Mouse (Mus musculus): ENCODE results near the gene Kcnk3.

Kcnk3 gene

DNA sequence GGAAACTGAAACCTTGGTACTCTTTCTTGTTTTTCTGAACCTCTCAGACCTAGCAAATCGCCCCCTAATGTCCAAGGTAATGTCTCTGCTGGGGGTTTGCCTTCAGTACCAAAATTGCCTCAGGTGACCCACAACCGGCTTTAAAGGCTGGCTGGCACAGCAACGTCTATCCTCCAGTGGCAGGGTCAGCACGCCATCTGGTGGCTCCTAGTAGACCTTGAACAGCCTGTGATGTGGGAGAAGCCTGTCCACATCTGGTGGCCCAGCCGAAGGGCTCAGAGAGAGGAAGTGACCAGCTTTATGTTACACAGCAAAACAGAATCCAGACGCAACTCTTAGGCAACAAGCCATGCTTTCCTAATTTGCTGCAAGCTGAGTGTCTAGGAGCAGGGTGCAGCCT lies 50.1 kb downstream of the Kcnk3 start:
- peak; percentile 78 for DNase-seq (ENCODE audit: low read depth, low spot score)

DNA sequence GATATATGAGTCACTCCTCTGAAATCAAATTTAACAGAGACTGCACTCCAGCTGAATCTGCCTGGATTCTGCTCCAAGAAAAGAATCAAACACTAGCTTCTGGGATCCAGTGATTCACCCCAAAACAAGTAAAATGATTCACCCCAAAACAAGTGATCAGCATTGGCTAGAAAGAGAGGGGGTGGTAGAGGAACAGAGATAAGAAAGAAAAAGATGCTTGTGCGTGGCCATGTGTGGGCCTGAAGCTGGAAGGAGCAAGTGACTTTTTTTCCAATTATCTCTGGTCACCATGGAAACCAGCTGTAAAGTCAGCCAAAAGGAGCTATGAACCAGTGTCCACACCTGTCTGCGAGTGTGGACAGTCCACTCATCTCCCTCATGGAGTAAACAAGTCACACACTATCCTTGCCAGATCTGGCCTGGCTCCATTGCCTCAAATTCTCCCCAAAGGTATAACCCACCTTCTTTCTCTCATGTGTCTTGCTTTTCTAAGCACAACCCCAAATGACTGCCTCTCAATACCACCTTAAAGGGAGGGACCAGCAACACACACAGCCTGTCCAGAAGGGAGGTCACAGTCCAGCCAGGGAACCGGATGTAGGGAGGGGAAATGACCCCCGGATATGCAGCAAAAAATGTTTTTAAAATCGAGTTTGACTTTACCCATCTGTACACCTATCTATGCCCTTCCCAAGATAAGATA lies 55.7 kb downstream of the Kcnk3 start:
- no peak for DNase-seq (ENCODE audit: low read depth, low spot score)

GRCm38 (mm10) chr5:30646036-30646435 lies 58.1 kb downstream of the Kcnk3 start:
- no peak for DNase-seq (ENCODE audit: low read depth, low spot score)

- no peak for DNase-seq (ENCODE audit: low read depth, low spot score)
Measured at GRCm38 (mm10) chr5:30647396-30647795, 59.4 kb downstream of the Kcnk3 start.

DNA sequence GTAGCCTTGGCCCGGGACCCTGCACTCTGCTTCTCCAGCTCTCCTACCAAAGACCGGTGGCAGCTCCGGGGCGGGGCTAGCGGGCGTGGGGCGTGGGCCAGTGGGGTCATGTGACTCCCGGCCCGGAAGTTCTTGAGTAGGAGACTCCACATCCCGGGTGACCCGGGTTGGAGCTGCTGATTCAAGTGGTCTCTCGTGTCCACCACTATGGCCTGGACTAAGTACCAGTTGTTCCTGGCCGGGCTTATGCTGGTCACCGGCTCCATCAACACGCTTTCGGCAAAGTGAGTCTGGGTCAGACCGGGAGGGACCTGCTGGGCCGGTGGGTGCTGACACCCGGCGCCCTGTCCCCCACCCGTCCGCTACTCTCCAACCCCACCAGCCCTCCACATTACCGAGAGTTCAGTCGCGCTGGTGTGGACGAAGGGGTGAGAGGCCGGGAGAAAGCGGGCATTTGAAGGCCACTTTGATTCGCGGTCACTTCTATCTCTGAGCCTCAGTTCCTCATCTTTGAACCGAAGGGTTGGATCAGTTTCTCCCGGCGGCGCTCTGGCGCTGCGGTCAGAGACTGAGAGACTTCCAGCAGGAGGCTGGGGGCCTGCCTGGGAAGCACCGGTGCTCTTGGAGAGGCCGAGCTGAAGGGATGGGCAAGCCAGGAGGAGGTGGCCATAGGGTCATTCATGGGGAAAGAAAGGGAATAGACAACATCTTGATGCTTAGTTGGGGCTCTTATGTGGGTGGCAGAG lies 60.0 kb downstream of the Kcnk3 start, which contains the start of gene Slc35f6:
Slc35f6 (plus strand) TSS at position 119 of the 746 bp plus-strand sequence.
- DNase-seq (ENCODE audit: low read depth, low spot score) = peak; percentile 92

GRCm38 (mm10) chr5:30649558-30649957 lies 61.6 kb downstream of the Kcnk3 start:
- no peak for DNase-seq (ENCODE audit: low read depth, low spot score)

- no peak for DNase-seq (ENCODE audit: low read depth, low spot score)
Measured at GRCm38 (mm10) chr5:30650756-30651155, 62.8 kb downstream of the Kcnk3 start.

- no peak for DNase-seq (ENCODE audit: low read depth, low spot score)
Measured at GRCm38 (mm10) chr5:30651554-30651953, 63.6 kb downstream of the Kcnk3 start.

- DNase-seq (ENCODE audit: low read depth, low spot score) = no peak
Measured at GRCm38 (mm10) chr5:30653246-30653645, 65.3 kb downstream of the Kcnk3 start.

- no peak for DNase-seq (ENCODE audit: low read depth, low spot score)
Measured at GRCm38 (mm10) chr5:30655042-30655441, 67.1 kb downstream of the Kcnk3 start.

DNA sequence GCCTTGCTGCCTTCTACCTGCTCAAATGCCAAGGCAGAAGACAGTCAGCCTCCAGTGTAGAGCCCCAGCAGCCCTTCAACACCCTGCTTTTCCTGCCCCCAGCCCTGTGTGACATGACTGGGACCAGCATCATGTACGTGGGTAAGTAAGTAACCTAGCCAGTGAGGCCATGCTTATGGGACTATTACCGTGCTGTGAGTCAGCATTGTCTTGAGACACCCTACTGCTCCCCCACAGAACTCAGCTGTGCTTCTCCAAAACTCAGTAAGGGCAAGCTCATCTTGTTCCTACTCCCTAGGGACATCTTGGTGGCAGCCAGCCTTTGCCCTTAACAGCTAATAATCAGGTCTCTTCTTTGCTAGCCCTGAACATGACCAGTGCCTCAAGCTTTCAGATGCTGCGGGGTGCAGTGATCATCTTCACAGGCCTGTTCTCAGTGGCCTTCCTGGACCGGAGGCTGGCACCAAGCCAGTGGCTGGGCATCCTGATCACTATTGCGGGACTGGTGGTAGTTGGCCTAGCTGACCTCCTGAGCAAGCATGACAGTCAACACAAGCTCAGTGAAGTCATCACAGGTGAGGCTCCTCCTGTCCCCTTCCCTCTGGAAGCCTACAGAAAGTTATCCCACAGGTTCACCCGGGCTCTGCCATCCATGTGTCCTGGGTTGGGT lies 67.7 kb downstream of the Kcnk3 start:
- DNase-seq (ENCODE audit: low read depth, low spot score) = no peak

DNA sequence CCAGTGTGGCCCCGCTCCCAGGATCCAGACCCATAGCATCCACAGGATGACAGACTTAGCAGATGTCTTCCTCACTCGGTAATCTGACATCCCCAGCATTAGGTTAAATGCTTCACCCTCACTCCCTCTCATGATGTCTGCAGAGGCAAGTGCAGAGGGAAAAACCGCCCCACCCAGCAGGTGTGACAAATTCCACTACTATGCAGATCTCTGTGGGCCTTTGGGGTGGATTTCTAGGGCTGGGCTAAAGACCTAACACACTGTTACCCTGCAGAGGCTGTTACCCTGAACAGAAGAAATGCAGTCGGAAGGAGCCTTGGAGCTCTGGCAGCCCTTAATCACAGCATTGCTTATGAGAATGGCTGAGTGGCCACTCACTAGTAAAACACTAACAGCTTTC lies 71.1 kb downstream of the Kcnk3 start:
- peak; percentile 74 for DNase-seq (ENCODE audit: low read depth, low spot score)

GRCm38 (mm10) chr5:30660278-30660677 lies 72.3 kb downstream of the Kcnk3 start:
- peak; percentile 93 for DNase-seq (ENCODE audit: low read depth, low spot score)

DNA sequence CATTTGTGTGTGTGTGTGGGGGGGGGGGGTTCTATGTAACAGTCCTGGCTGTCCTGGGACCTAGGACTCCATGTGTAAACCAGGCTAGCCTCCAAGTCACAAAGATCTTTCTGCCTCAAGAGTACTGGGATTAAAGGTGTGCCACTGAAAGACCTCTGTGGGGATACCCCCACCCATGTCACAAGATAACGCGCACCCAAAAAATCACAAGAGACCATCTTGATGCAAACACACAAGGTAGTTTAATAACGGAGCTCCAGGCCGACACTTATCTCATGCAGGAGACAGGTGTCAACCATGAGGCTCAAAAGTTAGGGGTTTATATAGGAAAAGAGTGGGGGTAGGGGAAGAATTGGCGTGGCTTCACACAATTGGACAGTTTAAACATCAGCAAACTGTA lies 72.8 kb downstream of the Kcnk3 start:
- peak; percentile 59 for DNase-seq (ENCODE audit: low read depth, low spot score)

- no peak for DNase-seq (ENCODE audit: low read depth, low spot score)
Measured at GRCm38 (mm10) chr5:30665360-30665759, 77.4 kb downstream of the Kcnk3 start.

DNA sequence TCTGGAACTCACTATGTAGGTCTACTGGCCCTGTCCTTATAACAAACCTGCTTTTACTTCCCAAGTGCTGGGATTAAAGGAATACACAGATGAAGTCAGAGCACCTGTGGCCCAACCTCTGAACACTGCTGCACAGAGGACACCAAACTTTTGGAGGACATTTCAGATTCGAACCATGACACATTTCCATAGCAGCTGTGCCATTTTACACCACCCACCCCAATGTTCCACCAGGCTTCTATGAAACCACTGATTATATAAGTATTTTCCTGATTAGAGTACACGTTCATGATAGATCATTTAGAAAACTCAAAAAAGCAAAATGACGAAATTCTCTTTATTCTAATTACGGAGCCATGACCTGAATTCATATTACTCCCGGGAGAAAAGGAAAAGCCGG lies 78.0 kb downstream of the Kcnk3 start:
- no peak for DNase-seq (ENCODE audit: low read depth, low spot score)

DNA sequence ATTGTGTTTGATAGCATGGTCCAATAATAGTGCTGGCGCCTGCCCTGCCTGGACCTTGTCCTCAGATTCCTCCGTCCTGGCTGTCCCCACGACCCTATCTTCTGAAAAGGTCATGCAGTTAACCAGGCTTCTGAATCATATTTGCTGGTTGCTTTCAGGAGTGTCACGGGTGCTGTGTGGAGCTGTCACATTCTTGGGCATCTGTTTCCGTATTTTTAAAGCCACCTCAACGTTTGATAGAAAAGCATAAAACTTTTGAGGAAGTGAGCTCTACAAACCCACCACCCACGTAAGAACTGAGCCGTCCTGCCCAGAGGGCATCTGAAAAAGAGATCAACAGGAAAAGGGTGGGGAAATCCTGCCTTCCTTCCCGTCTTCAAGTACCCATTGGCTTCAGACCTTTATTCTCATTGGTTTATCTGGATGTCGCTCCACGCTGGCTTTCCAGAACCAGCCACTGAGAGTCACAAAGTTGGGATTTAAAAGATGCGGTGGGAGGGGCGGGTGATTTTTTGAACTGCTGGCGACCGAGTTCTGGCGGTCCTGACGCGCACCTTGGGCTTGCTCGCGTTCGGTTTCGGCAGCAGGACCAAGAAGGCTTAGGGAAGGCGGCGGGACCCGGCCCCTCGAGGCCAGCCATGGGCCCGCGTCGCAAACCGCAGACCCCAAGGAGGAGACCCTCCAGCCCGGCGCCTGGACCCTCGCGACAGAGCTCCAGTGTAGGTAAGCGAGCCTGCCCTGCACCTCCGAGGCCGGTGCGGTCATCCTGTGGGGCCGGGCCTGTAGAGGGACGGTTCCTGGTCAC lies 78.6 kb downstream of the Kcnk3 start, which contains the start of gene Cenpa:
Cenpa (plus strand) TSS at position 387 of the 805 bp plus-strand sequence.
- DNase-seq (ENCODE audit: low read depth, low spot score) = peak; percentile 97

DNA sequence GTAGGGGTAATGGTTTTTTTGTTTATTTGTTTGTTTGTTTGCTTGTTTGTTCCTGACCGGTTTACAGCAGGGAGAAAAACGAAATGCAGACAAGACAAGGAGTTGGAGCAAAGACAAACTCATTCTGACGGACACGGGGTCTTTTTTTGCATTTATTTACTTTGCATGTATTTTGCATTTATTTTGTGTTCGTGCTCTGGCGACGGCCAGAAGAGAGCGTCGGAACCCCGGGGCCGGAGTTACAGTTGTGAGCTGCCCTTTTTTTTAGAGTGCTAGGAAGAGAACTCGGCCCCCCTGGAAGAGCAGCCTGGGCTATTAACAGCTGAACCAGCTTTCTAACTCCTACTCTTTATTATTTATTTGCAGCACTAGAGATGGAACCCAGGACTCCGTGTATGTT lies 79.2 kb downstream of the Kcnk3 start:
- DNase-seq (ENCODE audit: low read depth, low spot score) = no peak

DNA sequence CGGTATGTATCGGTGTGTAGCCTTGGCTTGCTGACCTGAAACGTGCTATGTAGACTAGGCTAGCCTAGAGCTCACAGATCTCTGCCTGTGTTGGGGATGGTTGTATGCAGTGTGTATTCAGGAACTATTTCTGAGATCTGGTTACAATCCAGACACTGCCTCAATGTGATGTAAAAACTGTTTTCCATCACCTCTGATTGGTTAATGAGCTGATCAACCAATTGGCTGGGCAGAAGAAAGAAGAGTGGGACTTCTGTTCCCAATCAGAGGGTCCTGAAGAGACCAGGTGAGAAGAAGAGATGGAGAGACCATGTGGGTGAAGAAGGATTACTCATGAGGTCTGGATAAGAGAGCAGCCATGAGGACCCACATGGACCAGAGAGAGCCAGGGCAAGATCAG lies 79.7 kb downstream of the Kcnk3 start:
- DNase-seq (ENCODE audit: low read depth, low spot score) = no peak

DNA sequence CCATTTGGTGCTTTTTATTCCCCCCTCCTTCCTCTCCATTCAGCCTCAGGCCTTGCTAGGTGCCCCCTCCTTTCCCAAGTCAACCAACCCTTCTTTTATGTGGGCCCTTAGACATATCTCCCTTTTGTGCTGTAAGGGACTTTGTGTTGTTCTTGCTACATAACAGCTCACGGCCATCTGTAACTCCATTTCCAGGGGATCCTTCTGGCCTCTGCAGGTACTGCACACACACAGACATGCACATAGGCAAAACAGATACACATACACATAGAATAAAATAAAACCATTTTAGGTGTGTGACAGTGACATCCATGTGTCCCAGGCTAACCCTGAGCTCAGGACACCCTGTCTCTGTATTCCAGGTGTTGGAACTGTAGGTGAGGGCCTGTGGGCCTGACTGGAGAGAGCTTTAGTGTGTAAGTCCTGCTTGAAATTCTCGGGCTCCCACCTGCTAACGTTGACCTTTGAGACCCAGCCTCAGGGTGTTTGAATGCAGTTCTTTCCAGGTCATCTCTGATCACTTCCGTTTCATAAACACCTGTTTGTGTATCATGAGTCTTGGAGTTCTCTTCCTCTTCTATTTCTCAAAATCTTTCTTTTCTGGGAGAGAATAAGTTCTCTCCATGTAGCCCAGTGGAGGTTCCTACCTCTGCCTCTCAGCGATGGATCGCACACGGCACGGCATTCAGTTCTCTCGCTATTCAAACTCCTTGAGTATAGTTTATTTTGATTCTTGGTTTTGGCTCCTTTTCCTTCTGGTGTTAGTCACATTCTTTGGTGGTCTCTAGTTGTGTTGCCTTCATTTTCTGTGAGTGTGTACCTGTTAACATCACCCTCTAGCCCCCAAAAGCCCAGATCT lies 80.9 kb downstream of the Kcnk3 start:
- DNase-seq (ENCODE audit: low read depth, low spot score) = peak; percentile 54

- DNase-seq (ENCODE audit: low read depth, low spot score) = no peak
Measured at GRCm38 (mm10) chr5:30669496-30669830, 81.5 kb downstream of the Kcnk3 start.
